Mouse (Mus musculus) A20 (cell line): ENCODE measurements around the gene Xpr1.
A peak's percentile ranks its signal among the peaks of the same experiment; 100 is the strongest.
"Not testable (repeated sequence)": the region's sequence is repeated elsewhere in the genome, so short reads cannot be mapped to it uniquely, and the experiment has no call there.

Source experiments
- DNase-seq: peaks from one replicate; pipeline ENCODE4 v3.0.0-alpha.2; 2011; ENCODE audit warnings: low read depth, low spot score

Xpr1 gene

DNA sequence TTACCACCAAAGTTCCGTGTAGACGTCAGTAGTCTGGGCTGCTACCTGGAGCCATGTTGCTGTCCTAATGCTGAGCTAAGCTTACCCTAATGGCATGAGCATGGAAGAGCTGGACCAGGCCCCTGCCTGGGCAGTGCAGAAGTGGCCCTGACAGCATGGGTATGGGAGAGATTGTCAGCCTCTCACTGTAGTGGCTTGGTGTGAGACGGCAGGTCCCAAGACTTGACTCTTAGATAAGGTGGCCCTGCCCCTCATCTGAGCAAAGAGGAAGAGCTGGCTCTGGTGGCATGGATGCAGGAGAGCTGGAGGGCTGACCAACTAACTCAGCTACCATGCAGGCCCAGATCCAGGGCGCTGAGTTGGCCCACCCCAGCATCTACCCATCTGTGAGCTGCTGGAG, 79.9 kb downstream of the Xpr1 start:
- no peak for DNase-seq

DNA sequence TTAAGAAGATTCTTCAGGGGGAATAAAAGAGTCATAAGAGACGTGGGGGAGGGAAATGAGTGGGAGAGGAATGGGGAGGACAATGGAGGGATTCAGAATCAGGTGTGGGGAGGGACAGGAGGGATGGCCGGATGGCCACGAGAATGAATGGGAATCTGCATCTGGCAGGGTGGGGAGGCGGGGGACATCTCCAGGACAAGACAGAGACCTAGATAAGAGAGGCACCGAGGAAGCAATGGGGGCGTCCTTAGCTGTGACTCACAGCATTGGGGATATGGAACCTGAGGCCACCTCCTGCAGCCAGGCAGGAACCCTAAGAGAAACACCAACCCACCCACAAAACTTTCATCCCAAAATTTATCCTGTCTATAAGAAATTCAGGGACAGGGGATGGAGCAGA, 81.3 kb downstream of the Xpr1 start:
- DNase-seq, result no peak

DNA sequence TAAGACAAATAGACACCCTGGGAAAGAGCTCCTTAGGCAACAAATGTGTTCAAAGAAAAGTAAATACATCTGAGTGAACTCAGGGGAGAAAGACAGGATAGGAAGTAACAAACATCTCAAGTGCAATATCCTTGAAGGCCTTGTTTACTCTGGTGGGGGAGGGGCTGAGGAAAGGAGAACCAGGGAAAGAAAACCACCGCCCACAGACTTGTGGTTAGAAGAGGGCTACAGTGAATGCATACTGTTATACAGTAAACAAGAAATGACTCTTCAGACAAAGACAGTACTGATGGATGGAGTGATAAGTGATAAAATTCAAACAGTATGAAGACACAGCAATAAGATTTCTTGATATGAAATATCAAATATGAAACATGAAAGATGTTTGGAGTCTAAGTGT, 95.0 kb downstream of the Xpr1 start:
- DNase-seq, result peak; percentile 34

DNA sequence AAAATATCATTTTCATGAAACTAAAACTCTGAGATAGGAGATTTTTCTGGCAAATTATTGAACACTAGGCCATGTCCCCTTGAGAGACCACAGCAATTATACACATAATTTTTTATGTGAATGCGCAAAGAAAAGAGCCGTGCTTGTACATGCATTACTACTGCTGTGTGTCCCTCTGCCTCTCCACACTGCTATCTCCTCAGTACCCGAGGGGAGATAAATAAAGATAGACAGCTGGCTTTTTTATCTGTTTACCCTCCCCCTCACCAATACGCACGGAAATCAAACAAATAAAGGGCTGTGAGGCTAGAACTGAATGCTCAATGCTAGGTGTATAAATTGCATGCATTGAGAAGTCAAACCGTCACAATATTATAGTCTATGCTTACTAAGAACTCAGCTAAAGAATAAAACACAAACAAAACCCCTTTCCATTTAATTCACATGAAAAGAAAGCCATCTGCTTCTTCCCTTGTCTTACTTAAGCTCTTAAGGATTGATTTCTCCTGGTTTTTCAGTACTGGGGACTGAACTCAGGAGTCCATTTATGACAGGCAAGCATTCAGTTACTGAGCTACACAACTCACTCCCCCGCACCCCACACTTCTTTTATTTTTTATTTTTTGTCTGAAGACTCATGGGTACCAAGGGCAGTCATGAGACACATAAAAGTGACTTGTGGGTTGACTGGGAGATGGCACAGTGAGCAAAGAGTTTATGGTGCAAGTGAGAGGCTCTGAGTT, 97.0 kb downstream of the Xpr1 start:
- no peak for DNase-seq

DNA sequence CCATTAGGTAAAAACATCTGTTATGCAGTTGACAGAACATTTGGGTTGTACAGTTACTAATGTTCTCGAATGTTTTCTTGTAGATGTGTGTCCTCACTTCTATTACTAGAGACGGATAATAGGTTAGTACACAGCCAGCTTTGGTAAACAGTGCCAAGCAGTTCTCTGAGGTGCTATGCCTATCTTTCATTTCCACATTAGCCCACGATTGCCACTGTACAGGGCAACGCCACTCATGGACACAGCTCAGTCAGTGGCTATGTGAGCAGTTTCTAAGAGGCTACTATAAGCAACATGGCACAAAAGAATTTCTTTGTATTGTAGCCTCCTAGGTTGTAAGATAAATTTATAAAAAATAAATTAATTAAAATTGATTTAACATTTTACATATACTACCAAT, 97.7 kb downstream of the Xpr1 start:
- no peak for DNase-seq

DNA sequence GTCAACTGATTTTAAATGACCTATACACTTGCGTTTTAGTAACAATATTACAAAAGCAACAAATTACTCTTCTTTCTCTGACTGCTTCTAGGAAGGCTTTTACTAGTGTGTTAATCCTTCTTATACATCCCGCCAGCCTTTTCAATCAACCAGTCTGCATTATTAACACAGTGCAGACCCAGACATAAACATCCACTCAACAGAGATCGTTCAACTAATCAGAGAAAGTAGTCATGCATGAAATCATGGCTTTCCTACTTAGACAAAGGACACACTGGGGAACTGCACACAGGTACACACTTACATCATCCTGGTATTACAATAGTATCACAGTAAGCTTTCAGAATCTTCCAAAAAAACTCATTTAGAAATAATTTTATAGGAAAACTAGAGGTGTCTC, 105.5 kb downstream of the Xpr1 start:
- DNase-seq, result no peak

DNA sequence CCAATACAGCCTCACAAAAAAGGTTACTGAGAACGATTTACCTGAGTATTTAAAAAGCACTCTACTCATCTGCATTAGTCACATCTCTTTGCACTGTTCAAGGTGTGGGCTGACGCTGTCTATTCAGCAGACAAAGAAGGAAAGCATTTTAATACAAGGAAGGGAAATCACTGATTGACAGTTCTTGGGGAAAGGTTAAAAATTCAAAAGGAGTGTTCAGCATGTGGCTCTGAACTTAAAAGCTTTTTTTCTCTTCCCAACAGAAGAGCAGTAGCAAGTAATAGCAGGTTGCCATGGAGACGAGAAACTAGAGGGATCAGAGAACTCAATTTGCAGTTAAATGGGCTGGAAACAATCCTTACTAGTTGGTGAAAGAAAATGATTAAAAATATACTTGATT, 110.3 kb downstream of the Xpr1 start:
- DNase-seq, result no peak

DNA sequence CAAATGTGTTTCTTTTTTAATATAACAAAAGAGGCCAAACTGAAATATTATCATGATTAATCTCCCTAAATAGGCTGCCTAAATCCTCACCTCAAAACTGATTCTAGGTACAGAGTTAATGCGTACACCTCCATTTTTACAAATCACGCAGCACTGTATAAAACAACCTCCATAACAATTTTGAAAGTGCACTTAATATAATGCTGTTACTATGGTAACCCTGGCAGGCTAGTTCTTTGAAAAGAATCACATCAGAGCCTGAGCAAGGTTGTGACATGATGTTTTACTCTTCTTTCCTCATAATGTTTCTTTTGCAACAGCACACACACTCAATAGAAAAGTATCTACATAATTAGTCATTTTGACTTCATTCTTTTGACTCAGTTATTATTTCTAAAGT, 113.8 kb downstream of the Xpr1 start:
- no peak for DNase-seq

DNA sequence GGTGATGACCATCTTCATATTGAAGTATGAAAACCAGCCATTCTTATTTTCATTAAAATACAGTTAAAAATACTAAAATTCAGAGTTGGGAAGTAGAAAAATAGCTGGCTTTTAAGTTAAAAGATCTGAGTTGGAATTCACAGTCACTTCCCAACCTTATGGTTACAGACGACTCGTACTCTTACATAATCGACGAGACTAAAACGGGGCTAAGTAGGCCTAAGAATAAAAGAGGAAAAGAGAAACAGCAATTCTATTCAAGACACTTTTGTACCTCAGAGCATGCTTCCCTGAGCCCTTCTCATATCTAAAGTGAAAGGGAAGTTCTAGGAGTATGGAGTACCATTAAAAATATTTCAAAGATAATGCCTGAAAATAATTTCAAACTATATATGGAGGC, 119.6 kb downstream of the Xpr1 start:
- DNase-seq, result no peak

DNA sequence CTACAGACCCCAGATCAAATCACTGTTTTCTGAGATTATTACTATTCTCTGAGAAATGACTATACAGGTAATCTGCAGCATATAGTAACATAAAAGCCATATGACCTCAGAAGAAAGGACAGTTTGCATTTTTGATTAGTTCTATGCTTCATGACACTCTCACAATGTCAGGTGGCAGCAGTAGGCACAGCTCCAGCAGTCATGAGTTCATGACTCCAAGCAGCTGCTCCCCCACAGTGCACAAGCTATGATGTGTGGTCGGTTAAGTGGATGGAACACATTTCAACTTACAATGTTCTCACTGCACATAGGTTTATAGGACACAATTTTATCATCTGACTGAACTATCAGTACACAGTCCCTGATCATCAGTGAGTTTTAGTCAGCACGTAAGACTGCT, 120.0 kb downstream of the Xpr1 start:
- DNase-seq, result no peak

DNA sequence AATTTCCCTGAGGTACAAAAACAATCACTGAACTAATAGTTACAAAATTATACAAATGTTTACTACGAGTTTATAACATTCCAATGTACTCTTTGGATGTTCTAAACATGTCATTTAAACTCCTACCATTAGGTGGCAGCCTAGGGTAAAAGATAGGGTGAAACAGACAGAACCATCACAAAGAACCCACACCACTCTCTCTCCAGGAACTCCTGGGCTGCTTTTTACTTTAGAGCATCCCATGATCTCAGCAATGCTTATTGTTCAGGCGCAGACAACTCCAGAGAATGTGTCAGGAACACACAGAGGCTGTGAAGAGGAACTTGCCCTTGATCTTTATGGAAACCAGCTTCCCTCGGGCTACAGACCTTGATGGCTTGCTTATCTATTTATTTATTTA, 123.8 kb downstream of the Xpr1 start:
- peak; percentile 74 for DNase-seq

DNA sequence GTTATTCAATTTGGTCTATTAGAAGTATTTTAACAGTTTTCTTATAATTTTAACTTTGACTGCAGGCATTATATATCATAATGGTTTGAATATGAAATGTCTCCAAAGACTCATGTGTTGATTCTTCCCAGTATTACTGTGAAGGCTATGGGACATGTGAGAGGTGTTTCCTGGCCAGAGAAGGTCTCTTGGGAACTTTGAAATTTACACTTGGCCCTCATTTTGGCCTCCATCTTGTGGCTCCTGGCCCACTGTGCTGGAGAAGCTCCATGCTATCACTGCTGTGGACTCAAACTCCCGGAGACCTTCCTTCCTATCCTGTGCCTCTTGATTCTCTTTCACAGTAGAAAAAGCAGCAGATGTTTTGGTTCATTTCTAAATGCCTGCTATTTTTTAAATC, 127.8 kb downstream of the Xpr1 start:
- DNase-seq, result no peak

DNA sequence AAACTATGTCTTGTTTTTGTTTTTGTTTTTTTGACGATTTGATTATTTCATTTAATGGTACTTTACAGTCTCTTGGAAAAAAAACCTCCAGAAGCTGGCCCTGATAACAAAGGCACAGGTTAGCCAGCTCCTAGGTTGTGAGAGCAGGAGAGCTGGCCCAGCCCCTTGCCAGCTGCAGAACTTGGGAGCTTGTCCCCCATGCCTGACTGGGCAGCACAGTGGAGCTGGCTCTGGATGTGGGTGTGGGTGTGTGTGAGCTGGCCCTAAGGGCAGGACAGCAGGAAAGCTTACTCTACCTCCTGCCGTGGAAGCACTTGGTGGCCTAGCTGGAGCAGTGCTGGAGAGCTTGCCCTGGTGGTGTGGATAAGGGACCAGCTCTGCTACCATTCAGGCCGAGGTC, 129.2 kb downstream of the Xpr1 start:
- DNase-seq, result no peak

DNA sequence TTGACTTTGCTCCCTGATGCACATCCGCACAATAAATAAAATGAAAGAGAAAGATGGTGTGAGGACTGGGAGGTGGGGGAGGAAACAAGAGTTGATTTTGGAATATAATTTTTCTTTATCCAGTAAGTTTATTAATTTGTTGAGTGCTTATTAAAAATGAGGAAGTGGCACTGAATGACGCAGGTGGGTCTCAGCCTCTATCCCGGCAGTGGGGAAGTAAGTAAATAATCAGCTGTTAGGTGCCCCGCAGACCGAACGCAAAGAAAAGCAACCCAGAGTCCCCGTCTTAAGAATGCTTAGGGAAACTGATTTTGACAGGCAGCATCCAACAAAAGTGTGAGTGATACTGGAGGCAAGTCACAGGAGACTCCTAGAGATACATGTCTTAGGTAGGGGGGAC, 133.4 kb downstream of the Xpr1 start:
- DNase-seq, result peak; percentile 77

DNA sequence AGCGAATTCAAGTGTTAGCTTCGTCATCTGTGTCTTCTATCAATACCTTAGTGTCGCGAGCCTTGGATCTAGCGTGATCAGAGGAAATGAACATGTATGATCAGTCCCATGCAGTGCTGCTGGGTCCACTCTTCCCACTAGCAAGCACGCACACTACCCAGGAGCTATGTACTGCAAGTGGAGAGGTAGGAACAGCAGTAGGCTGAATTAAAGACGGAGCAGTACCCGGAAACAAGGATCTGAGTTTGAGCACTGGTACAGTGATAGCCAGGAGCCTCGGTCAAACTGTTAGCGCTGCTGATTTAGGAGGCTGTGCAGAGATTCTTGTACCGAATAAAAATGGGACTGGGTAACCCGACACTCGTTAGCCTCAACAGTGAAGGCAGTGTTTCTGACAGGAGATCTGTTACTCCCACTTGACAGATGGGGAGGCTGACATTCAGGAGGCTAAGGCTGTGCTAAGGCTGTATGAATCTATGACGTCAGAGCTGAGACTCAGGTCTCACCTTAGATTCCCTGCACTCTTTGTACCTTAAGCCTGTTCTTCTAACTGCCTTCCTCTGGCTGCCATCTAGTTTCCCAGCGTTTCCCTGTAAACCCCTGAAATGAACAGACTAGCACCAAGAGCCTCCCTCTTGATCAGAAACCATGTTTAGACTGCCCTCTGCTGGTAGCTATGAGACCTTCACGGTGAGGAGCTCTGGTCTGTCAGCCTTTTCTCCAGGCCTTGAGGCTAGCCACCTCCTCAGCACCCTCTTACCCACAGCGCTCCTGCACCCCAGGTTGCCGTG, 136.0 kb downstream of the Xpr1 start:
- peak; percentile 73 for DNase-seq

DNA sequence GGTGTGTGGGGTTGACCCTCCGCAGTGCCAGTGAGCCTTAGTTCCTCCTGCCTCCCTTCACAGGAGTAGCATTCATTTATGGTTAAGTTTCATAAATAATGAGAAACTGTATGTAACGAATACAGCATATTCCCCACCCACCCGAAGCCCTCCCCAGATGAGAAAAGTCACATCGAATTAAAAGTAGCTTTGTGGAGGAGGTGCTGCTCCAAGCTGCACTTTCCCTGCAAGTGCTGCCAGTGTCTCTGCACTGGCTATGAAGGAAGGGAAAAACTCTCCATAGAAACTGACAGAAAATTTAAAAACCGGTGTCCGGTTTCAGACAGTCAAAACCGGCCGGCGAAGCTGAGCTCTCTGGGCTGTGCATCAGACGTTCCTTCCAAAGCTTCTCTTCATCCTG, 136.9 kb downstream of the Xpr1 start:
- no peak for DNase-seq

DNA sequence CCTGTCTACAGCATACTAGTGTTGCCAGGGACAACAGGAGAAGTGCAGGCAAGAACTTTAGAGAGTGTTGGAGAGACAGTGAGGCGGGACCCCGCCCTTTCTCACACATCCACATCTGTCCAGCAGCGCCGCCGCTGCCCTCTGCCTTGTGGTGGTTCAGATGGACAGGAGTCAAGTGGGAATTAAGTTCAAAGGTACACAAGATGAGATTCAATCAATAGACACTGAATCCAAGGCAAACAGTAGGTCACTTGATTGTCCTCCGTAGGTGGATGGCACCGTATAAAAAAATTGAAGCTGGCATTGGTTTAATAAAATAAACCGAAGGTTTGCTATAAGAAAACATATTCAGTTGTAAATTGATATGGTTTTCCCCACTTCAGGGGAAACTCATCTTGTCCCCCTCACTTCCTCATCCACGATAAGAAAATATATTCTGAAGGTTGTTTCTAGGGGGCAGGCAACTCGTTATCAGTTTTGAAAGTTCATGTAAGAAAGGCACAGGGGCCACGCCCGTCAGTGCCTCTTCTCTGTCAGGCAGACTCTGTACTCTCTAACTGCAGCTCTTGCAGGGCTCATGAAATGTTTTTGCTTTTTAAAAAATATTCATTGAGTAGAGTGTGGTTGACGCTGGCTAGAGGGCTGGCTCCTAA, 140.7 kb downstream of the Xpr1 start:
- DNase-seq, result peak; percentile 41

DNA sequence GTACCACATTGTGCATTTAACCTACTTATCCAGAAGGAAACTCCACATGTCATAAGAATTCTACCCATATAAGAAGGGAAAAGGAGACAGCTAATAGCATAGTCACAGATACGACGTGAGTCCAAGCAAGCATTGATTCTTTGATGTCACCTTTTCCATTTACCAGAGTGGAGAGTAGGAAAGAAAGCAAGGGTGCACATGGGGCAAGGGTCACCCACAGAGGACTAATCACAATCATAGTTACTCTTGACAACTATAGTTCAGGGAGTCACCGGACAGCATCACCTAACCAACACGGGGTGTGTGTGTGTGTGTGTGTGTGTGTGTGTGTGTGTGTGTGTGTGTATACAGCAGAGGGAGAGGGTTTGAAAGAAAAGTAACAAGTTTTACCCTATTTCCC, 141.4 kb downstream of the Xpr1 start:
- no peak for DNase-seq

DNA sequence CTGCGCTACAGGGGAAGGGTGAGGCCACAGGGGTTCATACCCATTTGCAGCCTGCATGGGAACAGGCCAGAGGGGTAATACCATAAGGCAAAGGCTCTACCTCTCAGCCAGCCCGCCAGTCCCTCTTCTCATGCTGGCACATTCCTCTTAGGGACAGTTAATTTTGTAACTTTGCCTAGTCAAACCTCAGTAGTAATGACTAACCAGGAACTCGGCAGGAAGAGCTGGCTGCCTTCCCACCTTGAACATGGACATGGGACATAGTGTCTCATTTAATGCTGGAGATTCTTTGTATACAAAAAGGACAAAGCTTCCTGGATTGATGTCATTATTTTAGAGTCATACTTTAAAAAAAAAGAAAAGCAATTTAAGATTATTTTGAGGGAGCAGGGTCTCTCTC, 142.2 kb downstream of the Xpr1 start:
- DNase-seq, result no peak

DNA sequence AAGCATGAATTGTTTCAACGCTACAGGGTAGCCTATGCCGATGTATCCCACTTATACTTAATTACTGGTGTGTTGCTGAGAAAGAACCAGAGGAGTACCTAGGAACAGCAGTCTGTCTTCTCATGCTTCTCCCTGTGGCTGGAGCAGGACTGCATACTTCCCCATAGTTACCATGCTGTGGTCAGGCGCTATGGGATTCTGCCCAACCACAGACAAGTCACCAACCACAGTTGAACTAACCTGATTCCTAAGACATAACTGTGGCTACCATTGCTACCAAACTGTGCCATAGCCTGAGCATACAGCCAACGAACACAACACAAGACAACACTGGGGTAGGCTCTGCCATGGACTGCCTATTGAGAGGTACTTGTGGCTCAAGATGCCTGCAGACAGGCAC, 144.3 kb downstream of the Xpr1 start:
- DNase-seq, result no peak

DNA sequence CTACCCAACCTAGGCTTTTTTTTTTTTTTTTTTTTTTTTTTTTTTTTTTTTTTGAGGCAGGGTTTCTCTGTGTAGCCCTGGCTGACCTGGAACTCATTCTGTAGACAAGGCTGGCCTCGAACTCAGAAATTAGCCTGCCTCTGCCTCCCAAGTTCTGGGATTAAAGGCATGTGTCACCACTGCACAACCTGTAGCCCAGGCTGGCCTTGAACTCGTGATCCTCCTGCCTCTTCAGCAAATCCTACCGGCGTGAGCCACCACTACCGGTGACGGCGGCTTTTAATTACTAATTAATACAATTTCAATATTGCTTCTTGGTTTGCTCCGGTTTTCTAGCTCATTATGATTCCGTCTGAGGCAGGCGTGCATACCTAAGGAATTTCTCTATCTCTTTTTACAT, 154.7 kb downstream of the Xpr1 start:
- not testable (repeated sequence) for DNase-seq

DNA sequence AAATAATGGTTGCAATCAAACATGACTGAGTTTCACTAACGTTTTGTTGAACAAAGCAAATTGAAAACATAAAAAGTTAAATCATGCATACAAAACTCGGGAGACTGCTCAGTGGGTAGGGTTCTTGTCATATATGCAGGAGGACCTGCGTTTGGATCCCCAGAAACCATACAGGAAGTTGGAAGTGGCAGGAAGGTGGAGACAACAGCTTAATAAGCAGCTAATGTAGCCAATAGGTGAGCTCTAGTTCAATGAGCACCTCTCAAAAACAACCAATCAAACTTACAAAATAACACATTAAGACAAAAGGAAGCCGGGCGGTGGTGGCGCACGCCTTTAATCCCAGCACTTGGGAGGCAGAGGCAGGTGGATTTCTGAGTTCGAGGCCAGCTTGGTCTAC, 162.9 kb downstream of the Xpr1 start:
- no peak for DNase-seq

DNA sequence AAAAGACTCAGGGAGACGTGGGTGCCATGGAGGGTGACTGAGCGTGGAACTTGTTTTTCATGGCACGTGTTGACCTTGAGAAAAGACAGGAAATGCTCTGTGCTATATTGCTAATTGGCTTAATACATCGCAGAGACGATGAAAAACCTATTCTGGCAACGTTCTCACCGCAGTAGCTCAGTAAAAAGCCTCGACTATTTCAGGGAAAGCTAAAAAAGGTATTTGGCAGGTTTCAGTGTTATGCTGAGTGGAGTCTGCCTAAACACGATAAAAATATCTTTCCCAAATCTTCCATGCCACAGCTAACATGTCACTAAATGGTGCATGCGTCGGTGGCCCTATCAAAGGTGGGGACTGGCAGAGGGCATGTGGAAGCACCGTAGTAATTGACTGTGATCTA, 164.1 kb downstream of the Xpr1 start:
- DNase-seq, result no peak
